Mouse (Mus musculus): ENCODE measurements around the gene Rln3. TPM values are rescaled to one million over a fixed set of nuclear protein-coding genes. Genes with fewer than 3 reads are reported as not detected.

The Rln3 gene
- polyA plus RNA-seq, 1 experiment from 2014 or later = 0.67 TPM

- 89% methylated on average over 2 of the region's 2 CpGs for WGBS
- DNase-seq (ENCODE audit: low spot score) = no peak
- Histone ChIP-seq H3K4me3 (no peak overlapping the region), H3K36me3 (peaks cover 19% of the 10 kb centered on the region), H3K9me3 (no peaks in the 10 kb centered on the region), H3K4me1 (peaks cover 56% of the 10 kb centered on the region), H3K27ac (no peak overlapping the region), H3K27me3 (ENCODE audit: insufficient read depth, poor library complexity, severe bottlenecking) (no peaks in the 10 kb centered on the region)
These were observed 25.9 kb upstream of the Rln3 start for GRCm38 (mm10) chr8:84070667-84071066.

- WGBS = 84% methylated on average over 5 of the region's 5 CpGs
- peaks cover 16% of the 10 kb centered on the region for H3K36me3 ChIP-seq
These were observed 25.4 kb upstream of the Rln3 start for GRCm38 (mm10) chr8:84070241-84070640.

GRCm38 (mm10) chr8:84069750-84070149, 24.9 kb upstream of the Rln3 start:
- H3K4me1 ChIP-seq = peaks cover 56% of the 10 kb centered on the region

More at GRCm38 (mm10) chr8:84070241-84070640, 25.4 kb upstream of the Rln3 start:
- no peak for DNase-seq (ENCODE audit: low spot score)
- H3K27ac ChIP-seq = no peak overlapping the region
- no peaks in the 10 kb centered on the region for H3K27me3 ChIP-seq (ENCODE audit: insufficient read depth, poor library complexity, severe bottlenecking)
- H3K4me1 ChIP-seq = peaks cover 56% of the 10 kb centered on the region
- no peak overlapping the region for H3K4me3 ChIP-seq
- no peaks in the 10 kb centered on the region for H3K9me3 ChIP-seq

GRCm38 (mm10) chr8:84069169-84069568, 24.4 kb upstream of the Rln3 start:
- H3K4me3 ChIP-seq = no peak overlapping the region
- WGBS = 28% methylated on average over 1 of the region's 1 CpGs

More at GRCm38 (mm10) chr8:84069750-84070149, 24.9 kb upstream of the Rln3 start:
- no peaks in the 10 kb centered on the region for H3K27me3 ChIP-seq (ENCODE audit: insufficient read depth, poor library complexity, severe bottlenecking)
- no peak overlapping the region for H3K4me3 ChIP-seq
- H3K27ac ChIP-seq = peak overlapping the region; percentile 48; the same call in 1 of the 2 replicates
- 81% methylated on average over 2 of the region's 2 CpGs for WGBS
- no peak for DNase-seq (ENCODE audit: low spot score)
- H3K9me3 ChIP-seq = no peaks in the 10 kb centered on the region
- H3K36me3 ChIP-seq = peaks cover 11% of the 10 kb centered on the region

GRCm38 (mm10) chr8:84068316-84069035, 23.7 kb upstream of the Rln3 start:
- DNase-seq (ENCODE audit: low spot score) = no peak
- H3K36me3 ChIP-seq = no peaks in the 10 kb centered on the region
- H3K27ac ChIP-seq = 0 out of 2 replicates have a peak overlapping the region, but pooled peaks have one; percentile 48
- 0 out of 2 replicates have a peak overlapping the region, but pooled peaks have one; percentile 92 for H3K4me3 ChIP-seq
- no peaks in the 10 kb centered on the region for H3K27me3 ChIP-seq (ENCODE audit: insufficient read depth, poor library complexity, severe bottlenecking)
- 46% methylated on average over 12 of the region's 12 CpGs for WGBS
- peaks cover 53% of the 10 kb centered on the region for H3K4me1 ChIP-seq
- H3K9me3 ChIP-seq = no peaks in the 10 kb centered on the region

More at GRCm38 (mm10) chr8:84069169-84069568, 24.4 kb upstream of the Rln3 start:
- Histone ChIP-seq H3K9me3 (no peaks in the 10 kb centered on the region), H3K4me1 (peaks cover 56% of the 10 kb centered on the region), H3K27me3 (ENCODE audit: insufficient read depth, poor library complexity, severe bottlenecking) (no peaks in the 10 kb centered on the region), H3K36me3 (peaks cover 5% of the 10 kb centered on the region), H3K27ac (peak overlapping the region; percentile 48; the same call in 1 of the 2 replicates)
- no peak for DNase-seq (ENCODE audit: low spot score)

GRCm38 (mm10) chr8:84067911-84068310, 23.1 kb upstream of the Rln3 start:
- Histone ChIP-seq H3K4me1 (peaks cover 49% of the 10 kb centered on the region), H3K27ac (no peak overlapping the region; the same call in 1 of the 2 replicates), H3K36me3 (no peaks in the 10 kb centered on the region), H3K27me3 (ENCODE audit: insufficient read depth, poor library complexity, severe bottlenecking) (no peaks in the 10 kb centered on the region), H3K9me3 (no peaks in the 10 kb centered on the region), H3K4me3 (peak overlapping the region; percentile 92)
- no peak for DNase-seq (ENCODE audit: low spot score)
- WGBS = 84% methylated on average over 7 of the region's 7 CpGs

- DNase-seq (ENCODE audit: low spot score) = peak; percentile 98
- WGBS = under 1% methylated on average over 54 of the region's 58 CpGs
These were observed 22.3 kb upstream of the Rln3 start for GRCm38 (mm10) chr8:84067047-84067573.

GRCm38 (mm10) chr8:84066291-84066930, 21.6 kb upstream of the Rln3 start, which contains the start of gene Rfx1:
TSS of gene Rfx1 (plus strand) at chr8:84066834.
- DNase-seq (ENCODE audit: low spot score) = peak; percentile 100
- under 1% methylated on average over 51 of the region's 51 CpGs for WGBS
- no peaks in the 10 kb centered on the region for H3K9me3 ChIP-seq
- H3K27ac ChIP-seq = peak within 1 kb of the TSS; percentile 98
- peaks cover 36% of the 10 kb centered on the region for H3K4me1 ChIP-seq
- H3K4me3 ChIP-seq = peak within 1 kb of the TSS; percentile 92
- H3K36me3 ChIP-seq = no peaks in the 10 kb centered on the region
- no peaks in the 10 kb centered on the region for H3K27me3 ChIP-seq (ENCODE audit: insufficient read depth, poor library complexity, severe bottlenecking)

More at GRCm38 (mm10) chr8:84067047-84067573, 22.3 kb upstream of the Rln3 start:
- H3K4me1 ChIP-seq = peaks cover 43% of the 10 kb centered on the region
- H3K27me3 ChIP-seq (ENCODE audit: insufficient read depth, poor library complexity, severe bottlenecking) = no peaks in the 10 kb centered on the region
- H3K27ac ChIP-seq = peak overlapping the region; percentile 98
- no peaks in the 10 kb centered on the region for H3K36me3 ChIP-seq
- H3K9me3 ChIP-seq = no peaks in the 10 kb centered on the region
- peak overlapping the region; percentile 92 for H3K4me3 ChIP-seq

GRCm38 (mm10) chr8:84065457-84066072, 20.8 kb upstream of the Rln3 start:
- peak overlapping the region; percentile 98 for H3K27ac ChIP-seq
- H3K36me3 ChIP-seq = no peaks in the 10 kb centered on the region
- no peak for DNase-seq (ENCODE audit: low spot score)
- H3K4me3 ChIP-seq = peak overlapping the region; percentile 92
- no peaks in the 10 kb centered on the region for H3K9me3 ChIP-seq
- no peaks in the 10 kb centered on the region for H3K27me3 ChIP-seq (ENCODE audit: insufficient read depth, poor library complexity, severe bottlenecking)
- 27% methylated on average over 5 of the region's 5 CpGs for WGBS
- H3K4me1 ChIP-seq = peaks cover 30% of the 10 kb centered on the region

GRCm38 (mm10) chr8:84065037-84065436, 20.2 kb upstream of the Rln3 start, which contains the start of gene Gm10643:
TSS of gene Gm10643 (minus strand) at chr8:84065137.
- WGBS = 85% methylated on average over 1 of the region's 1 CpGs
- peaks cover 26% of the 10 kb centered on the region for H3K4me1 ChIP-seq
- DNase-seq (ENCODE audit: low spot score) = no peak
- H3K9me3 ChIP-seq = no peaks in the 10 kb centered on the region
- peak within 1 kb of the TSS; percentile 98 for H3K27ac ChIP-seq
- no peaks in the 10 kb centered on the region for H3K36me3 ChIP-seq
- H3K4me3 ChIP-seq = peak within 1 kb of the TSS; percentile 92
- H3K27me3 ChIP-seq (ENCODE audit: insufficient read depth, poor library complexity, severe bottlenecking) = no peaks in the 10 kb centered on the region

GRCm38 (mm10) chr8:84063861-84064610, 19.2 kb upstream of the Rln3 start:
- no peak for DNase-seq (ENCODE audit: low spot score)
- H3K9me3 ChIP-seq = no peaks in the 10 kb centered on the region
- no peak overlapping the region for H3K4me3 ChIP-seq
- no peak overlapping the region for H3K27ac ChIP-seq
- H3K27me3 ChIP-seq (ENCODE audit: insufficient read depth, poor library complexity, severe bottlenecking) = no peaks in the 10 kb centered on the region
- peaks cover 16% of the 10 kb centered on the region for H3K4me1 ChIP-seq
- no peaks in the 10 kb centered on the region for H3K36me3 ChIP-seq
- 59% methylated on average over 8 of the region's 8 CpGs for WGBS

GRCm38 (mm10) chr8:84060245-84060644, 15.4 kb upstream of the Rln3 start:
- no peaks in the 10 kb centered on the region for H3K4me1 ChIP-seq
- no peaks in the 10 kb centered on the region for H3K36me3 ChIP-seq
- no peaks in the 10 kb centered on the region for H3K9me3 ChIP-seq
- 0 out of 2 replicates have a peak, but pooled peaks cover 6% of the 10 kb centered on the region for H3K27me3 ChIP-seq (ENCODE audit: insufficient read depth, poor library complexity, severe bottlenecking)
- H3K4me3 ChIP-seq = no peak overlapping the region
- no peak for DNase-seq (ENCODE audit: low spot score)
- H3K27ac ChIP-seq = no peak overlapping the region
- WGBS = 82% methylated on average over 2 of the region's 2 CpGs

Data from heart, embryonic 10.5 days (tissue).